Mouse (Mus musculus) CD4-positive, CD25-positive, alpha-beta regulatory T cell, adult 4 months (primary cell): ENCODE data around the gene Gstt3. TPM values are rescaled to one million over a fixed set of nuclear protein-coding genes. Genes with fewer than 3 reads are reported as not detected.

ENCODE experiments used
- polyA plus RNA-seq, 2 experiments: library from polyadenylated mRNA; unstranded; fragments of 100-300 nt; shearing (Covaris generic); gene quantifications; one replicate each; pipeline ENCODE4 v1.2.1; 2017

Gstt3 gene
- polyA plus RNA-seq, 2 experiments from 2014 or later, result 6.4 to 16.8 TPM

Other genes starting within 250 kb of the Gstt3 start
- under 1 TPM in 1 of 2 experiments, not detected in 1; 0.40 TPM for gene Lrrc75b, start 221.1 kb downstream of the Gstt3 start, polyA plus RNA-seq
- 1 to 10 TPM; 2.8 to 4.0 TPM for gene Ggt1, start 219.8 kb downstream of the Gstt3 start, polyA plus RNA-seq
- gene Ggt5, start 192.1 kb downstream of the Gstt3 start, polyA plus RNA-seq, result under 1 TPM; 0.27 to 0.76 TPM
- gene Susd2, start 137.4 kb downstream of the Gstt3 start, polyA plus RNA-seq, result 10 to 100 TPM in 1 of 2 experiments, 1 to 10 TPM in 1; 9.2 to 19.4 TPM
- gene Cabin1, start 17.1 kb downstream of the Gstt3 start, polyA plus RNA-seq, result 10 to 100 TPM; 25.1 to 30.0 TPM
- 10 to 100 TPM; 73.3 to 80.4 TPM for gene Ddt, start 8.0 kb downstream of the Gstt3 start, polyA plus RNA-seq
- gene Gm20441, start 460 bp downstream of the Gstt3 start, polyA plus RNA-seq, result not detected
- 1 to 10 TPM in 1 of 2 experiments, not detected in 1; 1.3 TPM for gene Gstt1, start 17.2 kb upstream of the Gstt3 start, polyA plus RNA-seq
- not detected for gene Gstt4, start 41.1 kb upstream of the Gstt3 start, polyA plus RNA-seq
- gene Gstt2, start 56.0 kb upstream of the Gstt3 start, polyA plus RNA-seq, result 10 to 100 TPM; 47.5 to 54.8 TPM
- 100 to 1,000 TPM; 486 to 555 TPM for gene Mif, start 78.8 kb upstream of the Gstt3 start, polyA plus RNA-seq
- gene Derl3, start 112.0 kb upstream of the Gstt3 start, polyA plus RNA-seq, result 1 to 10 TPM; 1.0 to 2.8 TPM
- gene Smarcb1, start 140.2 kb upstream of the Gstt3 start, polyA plus RNA-seq, result 100 to 1,000 TPM in 1 of 2 experiments, 10 to 100 TPM in 1; 98.5 to 160 TPM
- gene Chchd10, start 151.7 kb upstream of the Gstt3 start, polyA plus RNA-seq, result 10 to 100 TPM; 15.3 to 18.3 TPM
- gene Mmp11, start 155.1 kb upstream of the Gstt3 start, polyA plus RNA-seq, result 10 to 100 TPM in 1 of 2 experiments, 1 to 10 TPM in 1; 6.1 to 11.8 TPM
- under 1 TPM in 1 of 2 experiments, not detected in 1; 0.27 TPM for gene Gm867, start 159.3 kb upstream of the Gstt3 start, polyA plus RNA-seq
- gene Vpreb3, start 161.6 kb upstream of the Gstt3 start, polyA plus RNA-seq, result 1 to 10 TPM; 1.3 to 2.1 TPM
- gene Gm5134, start 173.1 kb upstream of the Gstt3 start, polyA plus RNA-seq, result 1 to 10 TPM in 1 of 2 experiments, under 1 TPM in 1; 0.55 to 1.1 TPM